ENCODE assay signal across 13 mouse cellular contexts in genomic region chr1:54327876-54328545, GRCm38 (mm10).
"Had no signal": no experiment of that assay in that cellular context is flagged by ENCODE, and none has a peak within 500 bp of the region (broad histone marks: within the 10 kb centered on the region; RNA-seq: fewer than 3 reads in every experiment).

No protein-coding gene starts in this region.

- H3K27me3 ChIP-seq: limb, embryonic 15.5 days; liver, embryonic 12.5 days; neural tube, embryonic 12.5 days had no signal

- H3K27ac ChIP-seq: limb, embryonic 15.5 days; liver, embryonic 12.5 days; midbrain, embryonic 10.5 days; neural tube, embryonic 12.5 days had no signal

- H3K36me3 ChIP-seq: limb, embryonic 15.5 days; liver, embryonic 12.5 days; midbrain, embryonic 10.5 days; neural tube, embryonic 12.5 days had no signal

- H3K4me1 ChIP-seq: limb, embryonic 15.5 days; liver, embryonic 12.5 days; midbrain, embryonic 10.5 days; neural tube, embryonic 12.5 days had no signal

- H3K9me3 ChIP-seq: limb, embryonic 15.5 days; neural tube, embryonic 12.5 days had no signal

- ATAC-seq: intestine, embryonic 16.5 days; liver, embryonic 12.5 days had no signal

- H3K9ac ChIP-seq: limb, embryonic 15.5 days; liver, embryonic 12.5 days; lung, embryonic 14.5 days; neural tube, embryonic 12.5 days had no signal

- H3K4me3 ChIP-seq: limb, embryonic 15.5 days; liver, embryonic 12.5 days; midbrain, embryonic 10.5 days; neural tube, embryonic 12.5 days had no signal

- DNase-seq: lung, embryonic 14.5 days; lung, postnatal 10 days; lung, postnatal 4 days; midbrain, embryonic 14.5 days; right cerebral cortex, postnatal 4 days; spleen, adult 18-20 months; thymus, adult 18-20 months; thymus, postnatal 14 days had no signal

- H3K4me2 ChIP-seq: limb, embryonic 15.5 days; liver, embryonic 12.5 days; lung, embryonic 14.5 days; neural tube, embryonic 12.5 days had no signal
